Mouse (Mus musculus) heart, adult 2 months (tissue): ENCODE measurements at regions not wholly inside any gene's neighbourhood (a gene's known extent, or its start where the extent isn't known, plus 50 kb on each side); places are given as distances from the start of the nearest gene placed in this dataset.

ENCODE experiments used
- DNase-seq, 2 experiments: peaks; one replicate each; pipeline ENCODE4 v3.0.0; 2021
- H3K27ac ChIP-seq: fragments of 200-600 bp; 2 replicates; pipeline ENCODE4 v1.8.1; 2022
- H3K27me3 ChIP-seq: fragments of 200-500 bp; 2 replicates; pipeline ENCODE4 v1.6.1; 2012; ENCODE audit warnings: mild to moderate bottlenecking, low read length, inconsistent platforms, mixed read lengths; ENCODE audit not compliant: control insufficient read depth, insufficient read depth
- H3K36me3 ChIP-seq: fragments of 200-500 bp; 2 replicates; pipeline ENCODE4 v1.6.1; 2012; ENCODE audit warnings: low read length, inconsistent platforms; ENCODE audit not compliant: control insufficient read depth, insufficient read depth
- H3K4me1 ChIP-seq: fragments of 200-500 bp; 2 replicates; pipeline ENCODE4 v1.6.1; 2011; ENCODE audit warnings: low read length; ENCODE audit not compliant: control insufficient read depth, insufficient read depth
- H3K4me3 ChIP-seq: fragments of 200-600 bp; 2 replicates; pipeline ENCODE4 v1.8.1; 2022
- H3K79me2 ChIP-seq: fragments of 200-500 bp; replicated peaks from 2 replicates; pipeline ENCODE4 v1.6.1; 2012; ENCODE audit warnings: mild to moderate bottlenecking, inconsistent platforms, low read length, moderate library complexity, mixed read lengths; ENCODE audit not compliant: control insufficient read depth, insufficient read depth
- H3K9ac ChIP-seq: fragments of 200-500 bp; 2 replicates; pipeline ENCODE4 v1.6.1; 2012; ENCODE audit warnings: low read depth, mild to moderate bottlenecking, control low read depth, inconsistent platforms, low read length, mixed read lengths
- CTCF ChIP-seq: fragments of 200-600 bp; IDR thresholded peaks from 2 replicates; pipeline ENCODE4 v1.8.1; 2022; ENCODE audit warnings: antibody characterized with exemption, mild to moderate bottlenecking, moderate library complexity
- EP300 ChIP-seq: fragments of 200-500 bp; IDR thresholded peaks from 2 replicates; pipeline ENCODE4 v1.6.1; 2011; ENCODE audit warnings: low read depth, low read length, control low read depth; ENCODE audit not compliant: insufficient read depth
- POLR2A ChIP-seq: fragments of 200-500 bp; IDR thresholded peaks from 2 replicates; pipeline ENCODE4 v1.6.1; 2011; ENCODE audit warnings: mild to moderate bottlenecking, low read depth, low read length, control low read depth; ENCODE audit not compliant: insufficient read depth
- WGBS: fragments of 180-500 bp; shearing (Covaris S2); methylation state at CpG from one replicate; pipeline ENCODE4 v1.1.7; 2018; 5-methylcytosine and 5-hydroxymethylcytosine counted together
- intact Hi-C: fragments of 180-260 bp; cut with DNase I; formaldehyde crosslinking; loops from one replicate; pipeline ENCODE4 v1.15.1; 2025

DNA sequence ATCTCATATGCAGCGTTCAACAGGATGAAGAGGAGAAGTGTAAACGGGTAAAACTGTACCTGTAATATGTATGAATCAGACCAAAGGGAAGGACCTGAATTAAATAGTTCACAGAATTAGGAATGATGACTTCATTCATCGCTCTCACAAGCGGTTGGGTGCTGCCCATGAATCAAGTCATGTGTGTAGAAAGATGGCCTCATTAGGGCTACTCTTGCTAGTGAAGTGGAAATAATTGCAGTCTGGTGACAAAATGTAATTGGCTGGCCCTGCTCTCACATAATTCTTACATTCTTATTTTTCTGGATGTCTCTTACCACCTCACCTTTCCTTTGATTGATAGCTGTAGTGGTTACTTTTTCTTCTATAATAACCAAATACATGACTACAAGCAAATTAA lies 80.1 kb upstream of the Fat1 start:
- WGBS, result 89% methylated on average over 4 of the region's 4 CpGs
- DNase-seq, result no peak
- H3K4me1 ChIP-seq, result no peaks in the 10 kb centered on the region
- TF ChIP-seq CTCF (no peak), POLR2A (no peak)
- no peak overlapping the region for H3K4me3 ChIP-seq
- H3K27ac ChIP-seq, result no peak overlapping the region
- H3K9ac ChIP-seq, result no peak overlapping the region
- intact Hi-C loops, result no loop called here
- H3K27me3 ChIP-seq, result no peaks in the 10 kb centered on the region
- no peaks in the 10 kb centered on the region for H3K36me3 ChIP-seq
- H3K79me2 ChIP-seq, result no peaks in the 10 kb centered on the region

DNA sequence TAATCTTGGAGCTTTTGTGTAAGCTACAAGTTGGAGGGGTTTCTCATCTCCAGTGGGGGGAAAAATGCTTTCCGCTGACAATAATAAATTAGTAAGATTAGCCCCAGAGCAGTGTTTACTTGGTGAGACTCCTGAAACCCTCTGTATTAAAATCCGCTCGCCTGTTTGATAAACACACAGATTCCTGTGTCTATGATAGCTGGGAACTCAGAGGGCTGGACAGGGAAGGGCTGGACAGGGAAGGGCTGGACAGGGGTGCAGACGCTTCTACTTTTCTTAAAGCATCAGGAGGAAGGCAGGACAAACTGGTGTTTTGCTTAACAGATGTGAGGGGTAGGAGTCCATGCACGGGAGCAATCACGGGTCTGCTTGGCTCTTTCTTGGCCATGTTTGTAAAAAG lies 68.0 kb upstream of the Fat1 start:
- no peaks in the 10 kb centered on the region for H3K79me2 ChIP-seq
- no peak for DNase-seq
- H3K36me3 ChIP-seq, result no peaks in the 10 kb centered on the region
- 68% methylated on average over 6 of the region's 6 CpGs for WGBS
- no peak overlapping the region for H3K27ac ChIP-seq
- H3K9ac ChIP-seq, result no peak overlapping the region
- intact Hi-C loops, result no loop called here
- no peaks in the 10 kb centered on the region; the same call in 1 of the 2 replicates for H3K4me1 ChIP-seq
- no peak for TF ChIP-seq CTCF
- TF ChIP-seq POLR2A, result no peak
- no peak for TF ChIP-seq EP300
- no peaks in the 10 kb centered on the region for H3K27me3 ChIP-seq
- no peak overlapping the region for H3K4me3 ChIP-seq

DNA sequence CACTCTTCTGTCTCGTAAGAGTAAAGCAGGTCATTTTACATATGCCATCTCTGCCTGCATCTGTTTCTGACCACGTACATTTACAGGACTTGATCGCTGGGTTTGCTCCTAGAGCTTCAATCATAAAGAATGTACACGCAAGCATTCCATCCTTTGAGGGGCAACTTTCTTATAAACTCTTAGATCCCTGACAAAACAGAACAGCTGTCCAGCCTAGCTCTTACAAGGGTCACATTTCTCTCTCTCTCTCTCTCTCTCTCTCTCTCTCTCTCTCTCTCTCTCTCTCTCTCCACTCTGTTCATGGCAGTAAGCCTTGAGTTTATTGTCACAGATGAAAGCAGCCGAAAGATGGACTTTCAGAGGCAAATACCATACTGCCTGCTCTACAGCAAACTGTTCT lies 67.6 kb upstream of the Fat1 start:
- H3K9ac ChIP-seq, result no peak overlapping the region
- 77% methylated on average over 5 of the region's 5 CpGs for WGBS
- H3K36me3 ChIP-seq, result no peaks in the 10 kb centered on the region
- H3K4me3 ChIP-seq, result no peak overlapping the region
- TF ChIP-seq EP300 (no peak), POLR2A (no peak), CTCF (no peak)
- DNase-seq, result no peak
- no peaks in the 10 kb centered on the region for H3K27me3 ChIP-seq
- intact Hi-C loops, result no loop called here
- no peaks in the 10 kb centered on the region; the same call in 1 of the 2 replicates for H3K4me1 ChIP-seq
- no peaks in the 10 kb centered on the region for H3K79me2 ChIP-seq
- no peak overlapping the region for H3K27ac ChIP-seq

DNA sequence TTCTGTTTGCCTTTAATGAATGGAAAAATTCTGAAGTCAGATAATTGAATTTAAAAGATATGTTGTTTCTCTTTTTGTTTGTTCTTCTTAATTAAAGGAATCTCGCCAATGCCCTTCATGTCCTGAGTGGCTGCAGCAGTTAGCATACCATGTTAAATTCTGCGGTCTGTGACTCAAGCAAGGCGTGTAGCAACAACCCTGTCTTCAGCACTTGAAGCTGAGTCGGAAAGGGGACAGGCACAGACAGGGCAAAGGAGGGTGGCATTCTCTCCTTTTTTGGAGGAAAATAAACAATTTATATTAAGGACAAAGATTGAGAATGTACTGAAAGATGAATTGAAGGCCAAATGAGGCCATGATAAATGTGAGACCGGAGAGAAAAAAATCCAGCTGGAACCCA lies 58.2 kb upstream of the Fat1 start:
- H3K4me1 ChIP-seq, result no peaks in the 10 kb centered on the region
- no peak overlapping the region for H3K9ac ChIP-seq
- no peaks in the 10 kb centered on the region for H3K36me3 ChIP-seq
- H3K27me3 ChIP-seq, result no peaks in the 10 kb centered on the region
- no peaks in the 10 kb centered on the region for H3K79me2 ChIP-seq
- 80% methylated on average over 5 of the region's 5 CpGs for WGBS
- intact Hi-C loops, result no loop called here
- DNase-seq, result no peak
- H3K27ac ChIP-seq, result no peak overlapping the region
- H3K4me3 ChIP-seq, result no peak overlapping the region
- no peak for TF ChIP-seq POLR2A
- no peak for TF ChIP-seq EP300
- no peak for TF ChIP-seq CTCF

DNA sequence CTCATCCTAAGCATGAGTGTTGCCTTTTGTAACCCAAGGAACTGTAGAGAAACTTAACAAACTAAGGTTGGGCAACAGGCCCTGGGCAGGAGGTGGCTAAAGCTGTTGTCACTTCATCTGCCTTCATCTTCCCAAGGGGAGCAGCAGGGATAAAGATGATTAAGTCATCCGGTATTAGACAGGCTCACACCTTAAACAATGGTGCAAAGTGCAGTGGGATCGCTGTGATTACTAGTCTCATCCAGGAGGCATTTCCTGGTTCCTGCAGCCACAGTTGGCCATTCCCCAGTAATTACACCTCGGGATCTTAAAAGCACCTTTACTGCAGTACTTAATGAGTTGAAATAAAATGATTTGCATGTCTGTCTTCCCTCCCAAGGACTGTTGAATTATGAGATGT lies 57.0 kb upstream of the Fat1 start:
- no peaks in the 10 kb centered on the region for H3K79me2 ChIP-seq
- intact Hi-C loops, result no loop called here
- no peaks in the 10 kb centered on the region for H3K27me3 ChIP-seq
- H3K4me1 ChIP-seq, result no peaks in the 10 kb centered on the region
- DNase-seq, result no peak
- TF ChIP-seq EP300, result no peak
- no peak overlapping the region for H3K4me3 ChIP-seq
- 39% methylated on average over 3 of the region's 3 CpGs for WGBS
- H3K9ac ChIP-seq, result no peak overlapping the region
- H3K27ac ChIP-seq, result no peak overlapping the region
- no peaks in the 10 kb centered on the region for H3K36me3 ChIP-seq

DNA sequence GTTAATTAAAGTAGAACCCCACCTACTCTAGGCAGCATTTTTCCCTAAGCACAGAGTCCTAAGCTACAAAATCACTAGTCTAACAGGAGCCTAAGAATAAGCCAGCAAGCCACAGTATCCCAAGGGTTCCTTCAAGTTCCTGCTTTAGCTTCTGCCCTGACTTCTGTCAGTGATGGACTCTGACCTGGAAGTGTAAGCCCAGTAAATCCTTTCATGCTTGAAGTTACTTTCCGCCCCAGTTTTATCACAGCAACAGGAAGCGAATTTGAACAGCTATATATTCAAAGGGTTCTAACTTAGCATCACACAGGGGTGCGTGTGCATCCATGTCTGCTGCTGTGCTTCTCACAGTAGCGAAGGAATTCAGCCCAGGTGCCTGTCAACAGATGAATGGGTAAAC lies 56.1 kb upstream of the Fat1 start:
- Histone ChIP-seq H3K4me3 (no peak overlapping the region), H3K27ac (no peak overlapping the region), H3K4me1 (no peaks in the 10 kb centered on the region), H3K36me3 (no peaks in the 10 kb centered on the region), H3K27me3 (no peaks in the 10 kb centered on the region), H3K9ac (no peak overlapping the region), H3K79me2 (no peaks in the 10 kb centered on the region)
- no peak for TF ChIP-seq CTCF
- no peak for TF ChIP-seq EP300
- TF ChIP-seq POLR2A, result no peak
- no peak for DNase-seq
- WGBS, result 78% methylated on average over 4 of the region's 4 CpGs
- intact Hi-C loops, result no loop called here

DNA sequence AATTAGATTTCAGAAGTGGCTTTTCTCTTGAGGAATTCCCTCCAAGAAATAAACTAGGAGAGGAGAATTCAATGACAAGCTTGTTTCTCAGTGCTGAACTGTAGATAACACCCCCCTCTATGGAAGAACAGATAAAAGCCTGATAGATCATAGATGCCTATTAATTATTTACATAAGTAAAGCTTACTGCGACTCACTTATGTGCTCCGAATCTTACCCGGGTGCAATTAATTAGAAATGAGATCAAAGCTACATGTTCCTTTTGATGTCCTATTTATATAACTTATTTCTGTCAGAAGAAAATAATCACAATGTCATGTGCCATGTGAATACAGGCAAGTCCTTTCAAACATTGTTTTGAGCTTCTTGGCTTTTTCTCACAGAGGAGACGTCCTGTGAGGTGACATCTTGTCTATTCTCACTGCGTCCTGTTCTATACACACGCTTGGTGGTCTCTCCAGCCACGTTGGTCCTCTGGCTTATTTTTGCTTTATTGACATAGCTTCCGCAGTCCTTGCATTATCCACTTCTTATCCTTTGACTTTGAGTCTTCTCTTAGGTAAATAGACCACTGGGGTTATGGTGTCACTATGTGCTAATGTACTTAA lies 50.7 kb upstream of the Fat1 start:
- Histone ChIP-seq H3K9ac (no peak overlapping the region), H3K4me3 (no peak overlapping the region), H3K79me2 (no peaks in the 10 kb centered on the region), H3K36me3 (no peaks in the 10 kb centered on the region), H3K27me3 (no peaks in the 10 kb centered on the region), H3K4me1 (no peaks in the 10 kb centered on the region), H3K27ac (no peak overlapping the region)
- intact Hi-C loops, result no loop called here
- TF ChIP-seq POLR2A (no peak), EP300 (no peak)
- 82% methylated on average over 8 of the region's 8 CpGs for WGBS
- no peak for DNase-seq
